Mouse (Mus musculus): Measurements from ENCODE around the gene Dhdds.

Gene Dhdds

GRCm38 (mm10) chr4:133956358-133956757, 44.4 kb downstream of the Dhdds start:
- DNase-seq (ENCODE audit: low spot score), result no peak

- DNase-seq (ENCODE audit: low spot score), result no peak
Observed at GRCm38 (mm10) chr4:133946736-133947135, 54.0 kb downstream of the Dhdds start.

GRCm38 (mm10) chr4:133943791-133944190, 56.9 kb downstream of the Dhdds start:
- DNase-seq (ENCODE audit: low spot score), result no peak

GRCm38 (mm10) chr4:133942679-133943078, 58.0 kb downstream of the Dhdds start:
- DNase-seq (ENCODE audit: low spot score), result no peak

- no peak for DNase-seq (ENCODE audit: low spot score)
Observed at GRCm38 (mm10) chr4:133941576-133941975, 59.1 kb downstream of the Dhdds start.

GRCm38 (mm10) chr4:133940386-133941260, 60.1 kb downstream of the Dhdds start:
- no peak for DNase-seq (ENCODE audit: low spot score)

GRCm38 (mm10) chr4:133938077-133938476, 62.6 kb downstream of the Dhdds start:
- no peak for DNase-seq (ENCODE audit: low spot score)

GRCm38 (mm10) chr4:133931785-133932184, 68.9 kb downstream of the Dhdds start:
- no peak for DNase-seq (ENCODE audit: low spot score)

GRCm38 (mm10) chr4:133931349-133931748, 69.4 kb downstream of the Dhdds start:
- DNase-seq (ENCODE audit: low spot score), result no peak

- DNase-seq (ENCODE audit: low spot score), result no peak
Observed at GRCm38 (mm10) chr4:133929278-133929670, 71.4 kb downstream of the Dhdds start.

GRCm38 (mm10) chr4:133928576-133929277, 72.0 kb downstream of the Dhdds start:
- DNase-seq (ENCODE audit: low spot score), result no peak

GRCm38 (mm10) chr4:133925204-133925603, 75.5 kb downstream of the Dhdds start:
- DNase-seq (ENCODE audit: low spot score), result no peak

GRCm38 (mm10) chr4:133923743-133924142, 77.0 kb downstream of the Dhdds start:
- DNase-seq (ENCODE audit: low spot score), result no peak
